Mouse (Mus musculus): ENCODE measurements around the gene Gm28778.
A peak's percentile ranks its signal among the peaks of the same experiment; 100 is the strongest.
"Not testable (repeated sequence)": the region's sequence is repeated elsewhere in the genome, so short reads cannot be mapped to it uniquely, and the experiment has no call there.

Gene Gm28778

GRCm38 (mm10) chr1:53296581-53297383 is at the start of gene Gm28778, which contains the start of the genes Pms1 and Ormdl1:
Gene Gm28778, plus strand, starts transcription at chr1:53297111.
Gene Pms1, minus strand, starts transcription at chr1:53297018.
Gene Ormdl1, plus strand, starts transcription at chr1:53297095.
- peak; percentile 95 for DNase-seq (ENCODE audit: low read depth, low spot score)

DNA sequence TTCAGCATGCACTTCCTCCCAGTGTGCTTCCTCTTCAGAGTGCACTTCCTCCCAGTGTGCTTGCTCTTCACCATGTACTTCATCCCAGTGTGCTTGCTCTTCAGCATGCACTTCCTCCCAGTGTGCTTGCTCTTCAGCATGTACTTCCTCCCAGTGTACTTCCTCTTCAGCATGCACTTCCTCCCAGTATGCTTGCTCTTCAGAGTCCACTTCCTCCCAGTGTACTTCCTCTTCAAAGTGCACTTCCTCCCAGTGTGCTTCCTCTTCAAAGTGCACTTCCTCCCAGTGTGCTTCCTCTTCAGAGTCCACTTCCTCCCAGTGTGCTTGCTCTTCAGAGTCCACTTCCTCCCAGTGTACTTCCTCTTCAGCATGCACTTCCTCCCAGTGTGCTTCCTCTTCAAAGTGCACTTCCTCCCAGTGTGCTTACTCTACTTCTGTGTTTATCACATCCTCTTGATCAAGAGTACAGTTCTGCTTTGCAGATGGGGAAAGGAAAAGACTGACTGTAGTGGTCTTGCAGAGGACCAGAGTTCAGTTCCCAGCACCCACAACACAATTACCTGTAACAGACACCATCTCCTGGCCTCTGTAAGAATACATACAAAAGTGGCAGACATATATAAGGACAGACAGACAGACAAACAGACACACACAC is 31.8 kb upstream of the Gm28778 start:
- DNase-seq (ENCODE audit: low read depth, low spot score), result not testable (repeated sequence)

DNA sequence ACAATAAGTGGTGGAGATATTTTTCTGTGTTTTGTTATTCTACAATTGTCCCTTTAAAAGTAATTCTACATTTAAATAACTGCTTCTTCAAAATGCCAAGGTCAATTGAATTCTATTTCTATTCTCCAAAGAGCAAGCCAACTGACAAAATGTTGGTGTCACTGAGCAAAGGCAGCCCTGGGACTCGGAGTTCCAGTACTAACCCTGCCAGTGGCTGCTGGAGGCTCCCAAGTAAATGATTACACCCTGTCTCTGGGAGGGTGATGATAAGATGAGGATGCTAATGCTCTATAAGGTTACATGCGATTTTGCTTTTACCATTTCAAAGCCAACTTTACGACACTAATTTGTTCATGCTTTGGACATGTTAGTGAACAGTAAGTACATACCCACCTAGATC is 27.0 kb upstream of the Gm28778 start:
- DNase-seq (ENCODE audit: low read depth, low spot score), result no peak

DNA sequence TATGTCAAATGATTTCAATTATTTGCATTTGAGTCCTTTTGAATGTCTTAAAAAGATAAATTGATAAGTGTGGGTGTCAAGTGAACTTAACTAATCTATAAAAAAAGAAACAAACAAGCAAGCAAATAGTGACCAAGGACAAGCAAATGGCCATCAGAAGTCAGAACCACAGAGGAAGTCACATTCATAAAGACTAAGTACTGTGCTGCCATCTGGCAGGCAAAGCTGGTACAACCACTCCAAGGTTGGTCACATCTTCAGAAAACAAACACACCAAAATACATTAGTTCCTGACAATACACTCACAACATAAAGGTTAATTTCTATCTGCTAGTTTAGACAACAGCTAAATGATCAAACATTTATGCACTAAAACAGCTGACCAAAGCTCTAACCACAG is 24.3 kb upstream of the Gm28778 start:
- DNase-seq (ENCODE audit: low read depth, low spot score), result no peak

- no peak for DNase-seq (ENCODE audit: low read depth, low spot score)
Observed at GRCm38 (mm10) chr1:53291197-53291596, 5.7 kb upstream of the Gm28778 start.

- DNase-seq (ENCODE audit: low read depth, low spot score), result no peak
Observed at GRCm38 (mm10) chr1:53300506-53300905, 3.6 kb downstream of the Gm28778 start.

GRCm38 (mm10) chr1:53312989-53313967 is 16.4 kb downstream of the Gm28778 start, which contains the start of gene Osgepl1:
Gene Osgepl1, plus strand, starts transcription at chr1:53313624.
- DNase-seq (ENCODE audit: low read depth, low spot score), result peak; percentile 85

DNA sequence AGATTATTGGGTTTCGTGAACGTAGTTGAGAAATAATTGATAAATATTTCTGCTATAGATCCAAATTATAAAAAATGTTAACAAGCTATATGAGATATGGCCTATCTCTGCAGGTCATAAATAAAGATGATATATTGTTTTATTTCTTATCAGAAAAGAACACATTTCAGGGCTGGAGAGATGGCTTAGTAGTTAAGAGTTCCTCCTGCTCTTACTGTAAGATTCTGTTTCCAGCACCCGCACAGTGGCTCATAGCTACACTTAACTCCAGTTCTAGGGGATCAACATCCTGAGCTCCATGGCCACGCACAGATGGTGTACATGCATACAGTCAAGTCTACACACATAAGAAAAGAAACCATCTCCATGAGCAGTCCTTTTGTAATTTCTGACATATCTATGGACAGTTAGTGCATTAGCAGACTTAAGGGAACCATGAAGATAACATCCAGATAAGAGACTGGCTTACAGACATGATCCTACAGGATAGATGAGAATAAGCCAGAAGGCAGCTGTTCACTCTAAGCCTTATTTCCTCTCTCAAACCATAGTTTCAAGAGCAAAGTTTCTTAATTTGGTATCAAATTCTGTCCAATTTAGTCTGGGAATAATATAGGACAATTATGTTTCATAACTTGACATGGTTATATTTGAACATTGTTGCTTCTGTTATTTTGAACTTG is 24.9 kb downstream of the Gm28778 start:
- no peak for DNase-seq (ENCODE audit: low read depth, low spot score)

GRCm38 (mm10) chr1:53323254-53323653 is 26.3 kb downstream of the Gm28778 start:
- peak; percentile 41 for DNase-seq (ENCODE audit: low read depth, low spot score)

GRCm38 (mm10) chr1:53324277-53324676 is 27.4 kb downstream of the Gm28778 start:
- no peak for DNase-seq (ENCODE audit: low read depth, low spot score)

DNA sequence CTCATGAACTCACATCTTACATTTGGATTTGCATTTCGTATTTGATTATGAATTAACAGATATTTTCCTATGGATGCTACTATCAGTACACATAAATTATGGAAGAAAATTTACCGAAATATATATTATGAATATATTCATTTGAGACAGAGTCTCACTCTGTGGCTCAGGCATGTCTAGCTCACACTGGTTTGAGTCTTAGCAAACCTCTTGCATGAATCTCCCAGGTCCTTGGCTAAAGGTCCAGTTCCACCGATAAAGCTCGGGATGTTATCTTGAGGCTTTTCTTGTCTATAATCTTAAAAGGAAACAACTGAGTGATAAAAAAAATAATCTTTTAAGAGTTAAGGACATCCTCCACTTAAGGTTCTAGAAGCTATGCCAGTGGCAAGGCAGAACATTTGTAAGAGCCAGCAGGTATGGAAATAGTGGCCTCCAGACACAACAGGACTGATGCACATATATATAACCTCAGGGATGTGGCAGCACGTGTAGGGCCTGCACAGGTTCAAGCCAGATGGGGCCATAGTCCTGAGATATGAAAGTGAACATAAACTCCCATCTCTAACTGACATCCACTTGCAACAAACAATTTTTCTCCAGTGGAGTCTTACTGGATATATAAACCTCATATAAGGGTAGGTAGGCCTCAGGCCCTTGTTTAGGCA is 28.1 kb downstream of the Gm28778 start:
- DNase-seq (ENCODE audit: low read depth, low spot score), result no peak

DNA sequence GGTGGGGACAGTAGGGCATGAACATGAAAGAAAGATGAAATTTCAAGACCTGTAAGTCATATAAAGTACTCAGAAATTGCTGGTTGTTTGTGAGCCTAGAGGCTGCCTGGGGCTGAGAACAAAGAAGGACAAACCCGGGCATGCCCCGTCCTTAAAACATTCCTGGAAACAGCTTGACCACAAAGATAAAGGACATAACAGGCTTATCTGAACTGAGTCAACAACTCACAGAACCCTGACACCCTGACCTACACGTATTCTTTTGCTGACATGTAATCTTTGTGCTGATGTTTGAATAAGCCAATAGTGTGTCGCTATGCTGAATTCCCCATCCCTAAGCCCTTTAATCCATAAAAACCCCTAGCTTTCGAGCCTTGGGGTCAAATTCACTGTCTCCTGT is 36.6 kb downstream of the Gm28778 start:
- DNase-seq (ENCODE audit: low read depth, low spot score), result not testable (repeated sequence)

- DNase-seq (ENCODE audit: low read depth, low spot score), result no peak
Observed at GRCm38 (mm10) chr1:53335465-53335864, 38.6 kb downstream of the Gm28778 start.

- not testable (repeated sequence) for DNase-seq (ENCODE audit: low read depth, low spot score)
Observed at GRCm38 (mm10) chr1:53337403-53337802, 40.5 kb downstream of the Gm28778 start.

GRCm38 (mm10) chr1:53341071-53341470 is 44.2 kb downstream of the Gm28778 start:
- DNase-seq (ENCODE audit: low read depth, low spot score), result no peak

- peak; percentile 97 for DNase-seq (ENCODE audit: low read depth, low spot score)
Observed at GRCm38 (mm10) chr1:53352327-53353261, 55.7 kb downstream of the Gm28778 start, which contains the start of the genes Asdurf, Gm28551 and Asnsd1. Gene Asdurf, minus strand, starts transcription at chr1:53352619. Gene Gm28551, minus strand, starts transcription at chr1:53352667. Gene Asnsd1, minus strand, starts transcription at chr1:53352752.

GRCm38 (mm10) chr1:53358988-53359387 is 62.1 kb downstream of the Gm28778 start:
- no peak for DNase-seq (ENCODE audit: low read depth, low spot score)

Measured in R1 (cell line).